Mouse (Mus musculus) liver, embryonic 13.5 days (tissue): Measurements from ENCODE around the gene Tmem236. TPM values are rescaled to one million over a fixed set of nuclear protein-coding genes. Genes with fewer than 3 reads are reported as not detected.
A peak's percentile ranks its signal among the peaks of the same experiment; 100 is the strongest.

Experiments used
- ATAC-seq: fragments of 200-750 bp; cut with Nextera tagmentation; 2 replicates; pipeline ENCODE4 v1.8.0; 2017; ENCODE audit warnings: low read depth, mild to moderate bottlenecking, moderate number of reproducible peaks, moderate library complexity
- DNase-seq: peaks from one replicate; pipeline ENCODE4 v3.0.0; 2022
- H3K27ac ChIP-seq: fragments of 300-500 bp; sonication (generic); 2 replicates; pipeline ENCODE4 v1.5.1; 2015; ENCODE audit warnings: moderate library complexity, mild to moderate bottlenecking, inconsistent platforms
- H3K27me3 ChIP-seq: fragments of 300-500 bp; sonication (generic); 2 replicates; pipeline ENCODE4 v1.6.1; 2015; ENCODE audit warnings: mild to moderate bottlenecking, inconsistent platforms
- H3K36me3 ChIP-seq: fragments of 300-500 bp; sonication (generic); 2 replicates; pipeline ENCODE4 v1.6.1; 2015; ENCODE audit warnings: mild to moderate bottlenecking, inconsistent platforms
- H3K4me1 ChIP-seq: fragments of 300-500 bp; sonication (generic); replicated peaks from 2 replicates; pipeline ENCODE4 v1.6.1; 2015; ENCODE audit warnings: inconsistent platforms
- H3K4me2 ChIP-seq: fragments of 300-500 bp; sonication (generic); 2 replicates; pipeline ENCODE4 v1.6.1; 2015; ENCODE audit warnings: inconsistent platforms, mild to moderate bottlenecking, moderate library complexity
- H3K4me3 ChIP-seq: fragments of 300-500 bp; sonication (generic); replicated peaks from 2 replicates; pipeline ENCODE4 v1.5.1; 2015; ENCODE audit warnings: mild to moderate bottlenecking, inconsistent platforms
- H3K9ac ChIP-seq: fragments of 300-500 bp; sonication (generic); 2 replicates; pipeline ENCODE4 v1.6.1; 2015; ENCODE audit warnings: mild to moderate bottlenecking, inconsistent platforms
- H3K9me3 ChIP-seq: fragments of 300-500 bp; sonication (generic); replicated peaks from 2 replicates; pipeline ENCODE4 v1.6.1; 2016; ENCODE audit warnings: inconsistent platforms
- WGBS: fragments of 180-500 bp; shearing (Covaris S2); methylation state at CpG from one replicate; pipeline ENCODE4 v1.1.7; 2015; ENCODE audit not compliant: insufficient replicate concordance; 5-methylcytosine and 5-hydroxymethylcytosine counted together
- polyA plus RNA-seq: library from polyadenylated mRNA; unstranded; fragments of >200 nt; fragmentation: Nextera tagmentation; extraction: Ambion mirVana; gene quantifications from 2 replicates; pipeline ENCODE4 v1.2.1, GENCODE M21; 2015

Tmem236 gene
- polyA plus RNA-seq, 1 experiment from 2014 or later = not detected

DNA sequence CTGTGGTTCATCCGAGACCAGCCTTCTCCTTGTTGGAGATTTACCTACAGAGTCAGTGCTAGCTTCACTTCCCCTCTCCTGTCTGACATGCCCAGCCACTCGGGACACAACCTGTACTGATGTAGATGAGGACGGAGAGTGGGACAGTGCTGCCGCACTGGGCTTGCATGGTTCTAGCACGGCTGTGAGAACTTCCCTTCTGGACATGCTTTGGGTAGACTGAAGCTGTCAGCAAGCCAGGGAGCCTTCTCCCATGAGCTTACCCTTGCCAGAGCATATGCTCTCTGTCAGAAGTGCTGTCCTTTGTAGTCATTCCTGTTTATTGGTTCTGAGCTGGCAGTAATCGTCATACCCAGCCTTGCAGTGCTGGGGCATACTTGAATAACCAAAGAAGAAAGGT lies 22.5 kb upstream of the Tmem236 start:
- no peak overlapping the region for H3K27ac ChIP-seq
- H3K9me3 ChIP-seq = no peaks in the 10 kb centered on the region
- H3K4me1 ChIP-seq = no peaks in the 10 kb centered on the region
- H3K9ac ChIP-seq = no peak overlapping the region
- H3K4me2 ChIP-seq = no peak overlapping the region
- H3K4me3 ChIP-seq = no peak overlapping the region
- H3K36me3 ChIP-seq = no peaks in the 10 kb centered on the region
- ATAC-seq = no peak
- H3K27me3 ChIP-seq = no peaks in the 10 kb centered on the region
- 84% methylated on average over 6 of the region's 6 CpGs for WGBS
- no peak for DNase-seq

- H3K27ac ChIP-seq = no peak overlapping the region
- H3K9me3 ChIP-seq = no peaks in the 10 kb centered on the region
- H3K36me3 ChIP-seq = no peaks in the 10 kb centered on the region
- WGBS = 82% methylated on average over 3 of the region's 3 CpGs
- no peak overlapping the region for H3K4me2 ChIP-seq
- no peak for DNase-seq
- H3K4me1 ChIP-seq = no peaks in the 10 kb centered on the region
- H3K27me3 ChIP-seq = no peaks in the 10 kb centered on the region
- ATAC-seq = no peak
- no peak overlapping the region for H3K4me3 ChIP-seq
- no peak overlapping the region for H3K9ac ChIP-seq
Observed at GRCm38 (mm10) chr2:14159047-14159446, 15.3 kb upstream of the Tmem236 start.

DNA sequence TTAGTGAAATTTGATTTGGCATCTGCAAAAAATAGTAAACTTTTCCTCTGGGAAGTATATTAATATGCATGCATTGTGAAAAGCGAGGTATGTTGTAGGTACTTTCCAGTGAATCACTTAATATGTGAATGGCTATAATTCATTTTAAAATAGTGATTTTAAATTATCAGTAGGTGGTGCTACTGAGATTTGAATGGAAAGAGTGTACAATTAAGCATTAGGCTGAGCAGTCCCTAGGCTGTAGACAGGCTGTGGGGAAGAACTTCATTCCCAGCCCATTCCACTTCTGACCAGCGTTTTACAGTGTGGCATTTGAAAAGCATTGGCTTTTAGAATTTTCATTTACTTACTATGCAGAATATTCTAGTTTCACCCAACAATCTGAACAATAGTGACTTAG lies 14.6 kb upstream of the Tmem236 start:
- no peak overlapping the region for H3K4me3 ChIP-seq
- H3K9ac ChIP-seq = no peak overlapping the region
- WGBS = 70% methylated on average over 2 of the region's 2 CpGs
- no peak overlapping the region for H3K4me2 ChIP-seq
- H3K36me3 ChIP-seq = no peaks in the 10 kb centered on the region
- DNase-seq = no peak
- no peaks in the 10 kb centered on the region for H3K9me3 ChIP-seq
- ATAC-seq = no peak
- H3K27ac ChIP-seq = no peak overlapping the region
- H3K4me1 ChIP-seq = peaks cover 3% of the 10 kb centered on the region
- H3K27me3 ChIP-seq = no peaks in the 10 kb centered on the region

DNA sequence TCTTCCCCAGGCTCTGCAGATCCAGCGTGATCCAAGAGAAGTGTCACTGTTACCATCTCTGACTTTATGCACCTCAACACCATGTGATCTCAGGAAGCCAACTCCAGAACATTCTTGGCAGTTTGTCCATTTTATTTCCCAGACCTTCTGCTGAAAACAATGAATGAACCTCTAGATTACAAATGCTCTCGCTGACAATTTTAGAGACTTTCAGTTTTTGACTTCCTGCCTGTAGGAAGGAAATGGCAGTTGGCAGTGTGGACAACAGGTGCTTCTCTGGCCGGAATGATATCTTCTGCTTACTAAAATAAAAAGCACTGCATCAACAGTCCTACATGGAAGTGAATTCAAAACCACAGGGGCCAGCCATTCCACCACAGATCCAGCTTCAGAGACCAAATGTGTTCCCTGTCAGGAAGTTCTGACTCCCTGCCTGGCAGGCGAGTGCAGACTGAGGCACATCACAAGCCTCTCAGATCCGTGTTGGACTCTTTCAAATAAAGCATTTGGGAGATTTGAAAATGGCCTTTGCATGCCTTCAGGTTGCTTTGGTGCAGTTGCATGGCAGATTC lies 9.8 kb upstream of the Tmem236 start:
- Histone ChIP-seq H3K27ac (peak overlapping the region; percentile 30), H3K9me3 (no peaks in the 10 kb centered on the region), H3K4me3 (no peak overlapping the region), H3K4me2 (no peak overlapping the region), H3K27me3 (no peaks in the 10 kb centered on the region), H3K9ac (no peak overlapping the region), H3K4me1 (peaks cover 11% of the 10 kb centered on the region), H3K36me3 (no peaks in the 10 kb centered on the region)
- 24% methylated on average over 5 of the region's 5 CpGs for WGBS
- DNase-seq = no peak
- no peak for ATAC-seq

DNA sequence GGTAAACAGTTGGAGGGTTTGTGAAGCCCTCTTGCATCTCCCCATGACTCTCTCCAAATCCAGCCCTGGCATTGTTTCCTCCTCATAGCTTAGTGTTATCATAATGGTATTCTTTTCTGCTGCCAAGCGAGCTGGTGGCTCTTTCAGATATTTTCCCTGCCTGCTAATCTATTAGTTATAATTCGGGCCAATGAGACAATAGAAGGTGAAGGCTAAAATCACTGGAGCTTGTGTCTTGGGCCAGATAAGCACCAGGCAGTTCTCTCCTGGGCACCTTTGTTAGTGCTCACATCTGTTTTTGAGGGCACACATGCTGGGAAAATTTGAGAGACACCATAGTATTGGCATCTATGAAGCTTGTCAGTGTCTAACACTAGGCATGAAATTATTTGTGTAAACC lies 9.3 kb upstream of the Tmem236 start:
- WGBS = 17% methylated on average over 2 of the region's 2 CpGs

DNA sequence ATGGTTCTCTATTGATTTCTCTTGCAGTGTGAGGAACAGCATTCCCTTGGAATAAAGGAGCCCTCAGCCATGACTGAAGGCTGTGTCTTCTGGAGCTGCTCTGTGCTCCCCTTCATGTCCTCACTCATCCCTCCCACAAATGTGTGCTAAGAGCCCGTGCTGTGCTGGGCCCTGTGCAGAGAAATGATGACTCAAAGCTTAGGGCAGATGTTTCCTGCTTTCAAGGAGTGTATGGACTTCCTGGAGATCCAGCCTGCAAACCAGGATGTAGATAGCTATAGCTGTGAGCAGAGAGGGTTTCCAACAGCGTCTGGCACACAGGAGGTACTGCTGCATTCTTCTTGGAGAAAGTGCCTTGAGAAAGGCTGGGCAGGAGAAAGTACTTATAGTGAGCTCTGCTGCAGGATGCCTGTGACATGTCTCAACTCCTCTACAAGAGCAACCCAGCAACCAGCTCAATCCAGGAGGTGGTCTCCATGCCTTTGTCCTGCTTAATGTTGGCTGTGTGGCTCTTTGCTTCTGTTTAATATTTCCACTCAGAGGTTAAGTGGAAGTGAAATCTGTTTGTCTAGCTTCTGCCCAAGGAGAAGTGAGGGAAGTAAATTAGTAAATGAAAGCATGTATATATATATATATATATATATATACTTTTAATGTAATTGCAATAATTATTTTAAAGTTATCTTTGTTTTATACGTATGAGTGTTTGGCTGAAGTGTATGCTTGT lies 8.5 kb upstream of the Tmem236 start:
- DNase-seq = no peak

More for the DNA sequence above, 9.3 kb upstream of the Tmem236 start:
- Histone ChIP-seq H3K27me3 (no peaks in the 10 kb centered on the region), H3K4me3 (no peak overlapping the region), H3K36me3 (no peaks in the 10 kb centered on the region), H3K9me3 (no peaks in the 10 kb centered on the region), H3K4me1 (peaks cover 11% of the 10 kb centered on the region), H3K27ac (peak overlapping the region; percentile 30), H3K4me2 (no peak overlapping the region), H3K9ac (no peak overlapping the region)
- DNase-seq (no peak), ATAC-seq (no peak; the same call in 1 of the 2 replicates)

DNA sequence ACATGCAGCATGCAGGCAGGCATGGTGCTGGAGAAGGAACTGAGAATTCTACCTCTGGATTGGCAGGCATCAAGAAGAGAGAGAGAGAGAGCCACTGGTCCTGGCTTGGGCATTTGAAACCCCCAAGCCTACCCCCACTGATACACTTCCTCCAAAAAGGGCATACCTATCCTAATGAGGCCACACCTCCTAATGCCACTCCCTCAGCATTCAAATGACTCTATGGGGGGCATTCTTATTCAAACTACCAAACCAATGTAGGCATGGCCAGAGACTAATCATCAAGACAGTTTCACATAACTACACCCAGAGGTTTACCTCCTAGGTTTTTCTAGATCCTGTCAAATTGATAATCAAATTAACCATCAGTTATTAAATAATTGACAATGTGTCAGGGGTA lies 6.6 kb upstream of the Tmem236 start:
- no peak for ATAC-seq
- no peaks in the 10 kb centered on the region for H3K27me3 ChIP-seq

More for the DNA sequence above, 8.5 kb upstream of the Tmem236 start:
- no peaks in the 10 kb centered on the region for H3K36me3 ChIP-seq
- 30% methylated on average over 3 of the region's 3 CpGs for WGBS
- no peaks in the 10 kb centered on the region for H3K27me3 ChIP-seq
- H3K9ac ChIP-seq = no peak overlapping the region
- H3K9me3 ChIP-seq = no peaks in the 10 kb centered on the region
- no peak overlapping the region for H3K4me3 ChIP-seq
- H3K4me2 ChIP-seq = no peak overlapping the region
- peak overlapping the region; percentile 30 for H3K27ac ChIP-seq
- peak; percentile 73 for ATAC-seq
- H3K4me1 ChIP-seq = peaks cover 11% of the 10 kb centered on the region

GRCm38 (mm10) chr2:14176460-14177193 lies 2.3 kb downstream of the Tmem236 start:
- Histone ChIP-seq H3K27me3 (no peaks in the 10 kb centered on the region), H3K4me3 (no peak overlapping the region), H3K27ac (no peak overlapping the region), H3K4me2 (no peak overlapping the region), H3K4me1 (peaks cover 6% of the 10 kb centered on the region), H3K9ac (no peak overlapping the region), H3K9me3 (no peaks in the 10 kb centered on the region), H3K36me3 (no peaks in the 10 kb centered on the region)
- WGBS = 33% methylated on average over 2 of the region's 2 CpGs
- ATAC-seq (0 out of 2 replicates have a peak, but pooled peaks have one; percentile 57), DNase-seq (no peak)

More for the DNA sequence above, 6.6 kb upstream of the Tmem236 start:
- Histone ChIP-seq H3K4me1 (peaks cover 11% of the 10 kb centered on the region), H3K4me3 (no peak overlapping the region), H3K4me2 (no peak overlapping the region), H3K9me3 (no peaks in the 10 kb centered on the region), H3K9ac (no peak overlapping the region), H3K36me3 (no peaks in the 10 kb centered on the region), H3K27ac (no peak overlapping the region)
- DNase-seq = no peak

- no peak overlapping the region for H3K9ac ChIP-seq
- no peaks in the 10 kb centered on the region for H3K27me3 ChIP-seq
- H3K9me3 ChIP-seq = no peaks in the 10 kb centered on the region
- ATAC-seq (no peak), DNase-seq (no peak)
- H3K36me3 ChIP-seq = no peaks in the 10 kb centered on the region
- H3K4me2 ChIP-seq = no peak overlapping the region
- no peak overlapping the region for H3K4me3 ChIP-seq
- H3K4me1 ChIP-seq = no peaks in the 10 kb centered on the region
- H3K27ac ChIP-seq = no peak overlapping the region
Observed at GRCm38 (mm10) chr2:14184375-14184774, 10.1 kb downstream of the Tmem236 start.

DNA sequence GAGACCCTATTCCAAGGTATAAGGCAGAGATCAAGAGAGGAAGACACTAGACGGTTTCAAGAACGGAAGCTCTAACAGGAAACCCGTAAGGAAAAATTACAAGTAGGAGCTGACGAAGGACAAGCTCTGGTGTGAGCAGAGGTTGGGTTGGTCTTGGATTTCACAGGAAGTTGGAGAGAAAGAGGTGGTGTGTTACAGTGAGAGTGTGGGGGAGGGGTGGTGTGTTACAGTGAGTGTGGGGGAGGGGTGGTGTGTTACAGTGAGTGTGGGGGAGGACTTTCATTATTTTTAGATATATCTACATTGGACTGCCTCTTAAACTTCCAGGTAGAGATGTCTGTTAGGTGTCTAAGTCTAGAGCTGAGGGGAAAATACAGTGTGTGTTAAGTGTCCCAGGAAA lies 16.4 kb downstream of the Tmem236 start:
- ATAC-seq (peak; percentile 50; the same call in 1 of the 2 replicates), DNase-seq (peak; percentile 3)
- peak overlapping the region; percentile 26; the same call in 1 of the 2 replicates for H3K4me2 ChIP-seq

DNA sequence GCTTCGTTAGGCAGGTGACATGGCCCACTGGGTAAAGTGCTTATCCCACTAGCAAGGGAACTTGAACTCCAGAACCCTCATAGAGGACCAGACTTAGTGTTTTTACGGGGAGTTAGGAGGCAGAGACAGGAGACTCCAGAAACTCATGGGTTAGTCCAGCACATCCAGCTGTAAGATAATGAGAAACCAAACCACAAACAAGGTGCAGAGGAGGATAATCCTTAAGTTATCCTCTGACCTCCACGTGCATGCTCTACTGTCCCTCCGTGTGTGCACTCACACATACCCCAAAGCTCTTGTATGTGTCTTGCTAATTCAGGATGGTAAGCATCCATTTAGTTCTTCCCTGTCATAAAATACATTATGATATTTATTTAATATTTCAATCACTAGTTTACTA lies 17.3 kb downstream of the Tmem236 start:
- WGBS = 28% methylated on average over 4 of the region's 4 CpGs
- Histone ChIP-seq H3K27ac (no peak overlapping the region), H3K4me1 (peaks cover 25% of the 10 kb centered on the region), H3K27me3 (no peaks in the 10 kb centered on the region), H3K36me3 (no peaks in the 10 kb centered on the region), H3K9me3 (no peaks in the 10 kb centered on the region), H3K4me2 (no peak overlapping the region), H3K4me3 (no peak overlapping the region), H3K9ac (no peak overlapping the region)
- ATAC-seq = peak; percentile 68
- DNase-seq = no peak

More for the DNA sequence above, 16.4 kb downstream of the Tmem236 start:
- Histone ChIP-seq H3K36me3 (no peaks in the 10 kb centered on the region), H3K4me1 (peaks cover 25% of the 10 kb centered on the region), H3K9me3 (no peaks in the 10 kb centered on the region), H3K27ac (no peak overlapping the region), H3K4me3 (no peak overlapping the region), H3K9ac (no peak overlapping the region), H3K27me3 (no peaks in the 10 kb centered on the region)
- WGBS = 20% methylated on average over 4 of the region's 4 CpGs
